Mouse (Mus musculus) left cerebral cortex, adult 11 months (tissue): Measurements from ENCODE around the gene Hopx.
"Not testable (repeated sequence)": the region's sequence is repeated elsewhere in the genome, so short reads cannot be mapped to it uniquely, and the experiment has no call there.

Experiments used
- DNase-seq: peaks from one replicate; pipeline ENCODE4 v3.0.0; 2022; ENCODE audit warnings: low spot score

Gene Hopx

GRCm38 (mm10) chr5:77099997-77100380, 14.9 kb downstream of the Hopx start:
- no peak for DNase-seq

GRCm38 (mm10) chr5:77099317-77099996, 15.5 kb downstream of the Hopx start:
- no peak for DNase-seq

GRCm38 (mm10) chr5:77098874-77099273, 16.0 kb downstream of the Hopx start:
- DNase-seq = no peak

GRCm38 (mm10) chr5:77097686-77098085, 17.2 kb downstream of the Hopx start:
- no peak for DNase-seq

- DNase-seq = not testable (repeated sequence)
Measured at GRCm38 (mm10) chr5:77096194-77096593, 18.7 kb downstream of the Hopx start.

- DNase-seq = no peak
Measured at GRCm38 (mm10) chr5:77094510-77095491, 20.1 kb downstream of the Hopx start.

GRCm38 (mm10) chr5:77093961-77094360, 21.0 kb downstream of the Hopx start:
- no peak for DNase-seq

GRCm38 (mm10) chr5:77092531-77092930, 22.4 kb downstream of the Hopx start:
- no peak for DNase-seq

- no peak for DNase-seq
Measured at GRCm38 (mm10) chr5:77091923-77092322, 23.0 kb downstream of the Hopx start.

- DNase-seq = no peak
Measured at GRCm38 (mm10) chr5:77090521-77091096, 24.3 kb downstream of the Hopx start.

- DNase-seq = no peak
Measured at GRCm38 (mm10) chr5:77089901-77090300, 25.0 kb downstream of the Hopx start.

- DNase-seq = no peak
Measured at GRCm38 (mm10) chr5:77089294-77089693, 25.6 kb downstream of the Hopx start.

GRCm38 (mm10) chr5:77087122-77087521, 27.8 kb downstream of the Hopx start:
- no peak for DNase-seq

- no peak for DNase-seq
Measured at GRCm38 (mm10) chr5:77086541-77086940, 28.4 kb downstream of the Hopx start.

- no peak for DNase-seq
Measured at GRCm38 (mm10) chr5:77085753-77086450, 29.0 kb downstream of the Hopx start.

GRCm38 (mm10) chr5:77084418-77084817, 30.5 kb downstream of the Hopx start:
- no peak for DNase-seq

GRCm38 (mm10) chr5:77082735-77083134, 32.2 kb downstream of the Hopx start:
- DNase-seq = no peak

- DNase-seq = no peak
Measured at GRCm38 (mm10) chr5:77080761-77081160, 34.2 kb downstream of the Hopx start.

- no peak for DNase-seq
Measured at GRCm38 (mm10) chr5:77075951-77076350, 39.0 kb downstream of the Hopx start.

- DNase-seq = no peak
Measured at GRCm38 (mm10) chr5:77074914-77075313, 40.0 kb downstream of the Hopx start.

- no peak for DNase-seq
Measured at GRCm38 (mm10) chr5:77073794-77074193, 41.1 kb downstream of the Hopx start.

- DNase-seq = no peak
Measured at GRCm38 (mm10) chr5:77071626-77072025, 43.3 kb downstream of the Hopx start.
